Mouse (Mus musculus): ENCODE measurements at regions not wholly inside any gene's neighbourhood (a gene's known extent, or its start where the extent isn't known, plus 50 kb on each side); places are given as distances from the start of the nearest gene placed in this dataset.

- Histone ChIP-seq H3K4me2 (ENCODE audit: low read depth, low read length) (no peak overlapping the region), H3K4me1 (ENCODE audit: control insufficient read depth, insufficient read depth, low read length) (peaks cover 10% of the 10 kb centered on the region; the same call in 1 of the 2 replicates), H3K27me3 (ENCODE audit: control insufficient read depth, insufficient read depth, low read length) (no peaks in the 10 kb centered on the region), H3K27ac (ENCODE audit: low read length) (no peak overlapping the region), H3K9me3 (replicated peaks; ENCODE audit: control insufficient read depth, low read length) (no peaks in the 10 kb centered on the region), H3K9ac (ENCODE audit: low read length) (no peak overlapping the region), H3K4me3 (replicated peaks; ENCODE audit: low read length) (no peak overlapping the region), H3K36me3 (ENCODE audit: control insufficient read depth, insufficient read depth, low read length) (no peaks in the 10 kb centered on the region)
- 76% methylated on average over 7 of the region's 7 CpGs for WGBS
- no peak for ATAC-seq (ENCODE audit: insufficient read depth, low FRiP score)
Observed at GRCm38 (mm10) chr2:118011679-118012078, 100.0 kb upstream of the Thbs1 start.

- 70% methylated on average over 3 of the region's 3 CpGs for WGBS
- H3K27me3 ChIP-seq (ENCODE audit: control insufficient read depth, insufficient read depth, low read length) = no peaks in the 10 kb centered on the region
- H3K27ac ChIP-seq (ENCODE audit: low read length) = no peak overlapping the region
- H3K4me2 ChIP-seq (ENCODE audit: low read depth, low read length) = no peak overlapping the region
- no peaks in the 10 kb centered on the region for H3K9me3 ChIP-seq (replicated peaks; ENCODE audit: control insufficient read depth, low read length)
- peaks cover 10% of the 10 kb centered on the region; the same call in 1 of the 2 replicates for H3K4me1 ChIP-seq (ENCODE audit: control insufficient read depth, insufficient read depth, low read length)
- no peaks in the 10 kb centered on the region for H3K36me3 ChIP-seq (ENCODE audit: control insufficient read depth, insufficient read depth, low read length)
- no peak overlapping the region for H3K9ac ChIP-seq (ENCODE audit: low read length)
- no peak overlapping the region for H3K4me3 ChIP-seq (replicated peaks; ENCODE audit: low read length)
- ATAC-seq (ENCODE audit: insufficient read depth, low FRiP score) = no peak
Observed at GRCm38 (mm10) chr2:118012211-118012610, 99.5 kb upstream of the Thbs1 start.

- H3K27me3 ChIP-seq (ENCODE audit: control insufficient read depth, insufficient read depth, low read length) = no peaks in the 10 kb centered on the region
- H3K9me3 ChIP-seq (replicated peaks; ENCODE audit: control insufficient read depth, low read length) = no peaks in the 10 kb centered on the region
- 76% methylated on average over 3 of the region's 3 CpGs for WGBS
- no peak overlapping the region for H3K4me3 ChIP-seq (replicated peaks; ENCODE audit: low read length)
- H3K27ac ChIP-seq (ENCODE audit: low read length) = no peak overlapping the region
- H3K4me1 ChIP-seq (ENCODE audit: control insufficient read depth, insufficient read depth, low read length) = peaks cover 1% of the 10 kb centered on the region; the same call in 1 of the 2 replicates
- H3K36me3 ChIP-seq (ENCODE audit: control insufficient read depth, insufficient read depth, low read length) = no peaks in the 10 kb centered on the region
- ATAC-seq (ENCODE audit: insufficient read depth, low FRiP score) = no peak
- no peak overlapping the region for H3K9ac ChIP-seq (ENCODE audit: low read length)
- no peak overlapping the region for H3K4me2 ChIP-seq (ENCODE audit: low read depth, low read length)
Observed at GRCm38 (mm10) chr2:118013156-118013555, 98.5 kb upstream of the Thbs1 start.

GRCm38 (mm10) chr2:118015182-118015581 lies 96.5 kb upstream of the Thbs1 start:
- Histone ChIP-seq H3K4me2 (ENCODE audit: low read depth, low read length) (no peak overlapping the region), H3K9ac (ENCODE audit: low read length) (no peak overlapping the region), H3K36me3 (ENCODE audit: control insufficient read depth, insufficient read depth, low read length) (no peaks in the 10 kb centered on the region), H3K4me1 (ENCODE audit: control insufficient read depth, insufficient read depth, low read length) (no peaks in the 10 kb centered on the region), H3K27ac (ENCODE audit: low read length) (no peak overlapping the region), H3K4me3 (replicated peaks; ENCODE audit: low read length) (no peak overlapping the region), H3K27me3 (ENCODE audit: control insufficient read depth, insufficient read depth, low read length) (no peaks in the 10 kb centered on the region), H3K9me3 (replicated peaks; ENCODE audit: control insufficient read depth, low read length) (no peaks in the 10 kb centered on the region)
- ATAC-seq (ENCODE audit: insufficient read depth, low FRiP score) = no peak
- WGBS = 68% methylated on average over 1 of the region's 1 CpGs

- no peak overlapping the region for H3K4me2 ChIP-seq (ENCODE audit: low read depth, low read length)
- H3K9me3 ChIP-seq (replicated peaks; ENCODE audit: control insufficient read depth, low read length) = no peaks in the 10 kb centered on the region
- no peak overlapping the region for H3K27ac ChIP-seq (ENCODE audit: low read length)
- H3K9ac ChIP-seq (ENCODE audit: low read length) = no peak overlapping the region
- H3K4me1 ChIP-seq (ENCODE audit: control insufficient read depth, insufficient read depth, low read length) = peaks cover 2% of the 10 kb centered on the region; the same call in 1 of the 2 replicates
- no peaks in the 10 kb centered on the region for H3K36me3 ChIP-seq (ENCODE audit: control insufficient read depth, insufficient read depth, low read length)
- WGBS = 61% methylated on average over 6 of the region's 6 CpGs
- H3K27me3 ChIP-seq (ENCODE audit: control insufficient read depth, insufficient read depth, low read length) = no peaks in the 10 kb centered on the region
- no peak overlapping the region for H3K4me3 ChIP-seq (replicated peaks; ENCODE audit: low read length)
- ATAC-seq (ENCODE audit: insufficient read depth, low FRiP score) = no peak
Observed at GRCm38 (mm10) chr2:118025829-118026735, 85.6 kb upstream of the Thbs1 start.

- peaks cover 2% of the 10 kb centered on the region; the same call in 1 of the 2 replicates for H3K4me1 ChIP-seq (ENCODE audit: control insufficient read depth, insufficient read depth, low read length)
- peak overlapping the region; percentile 47; the same call in 1 of the 2 replicates for H3K27ac ChIP-seq (ENCODE audit: low read length)
- H3K36me3 ChIP-seq (ENCODE audit: control insufficient read depth, insufficient read depth, low read length) = no peaks in the 10 kb centered on the region
- WGBS = 50% methylated on average over 1 of the region's 1 CpGs
- H3K9me3 ChIP-seq (replicated peaks; ENCODE audit: control insufficient read depth, low read length) = no peaks in the 10 kb centered on the region
- no peak overlapping the region for H3K4me2 ChIP-seq (ENCODE audit: low read depth, low read length)
- ATAC-seq (ENCODE audit: insufficient read depth, low FRiP score) = no peak
- H3K4me3 ChIP-seq (replicated peaks; ENCODE audit: low read length) = no peak overlapping the region
- no peak overlapping the region for H3K9ac ChIP-seq (ENCODE audit: low read length)
- H3K27me3 ChIP-seq (ENCODE audit: control insufficient read depth, insufficient read depth, low read length) = no peaks in the 10 kb centered on the region
Observed at GRCm38 (mm10) chr2:118028881-118029280, 82.8 kb upstream of the Thbs1 start.

- H3K4me1 ChIP-seq (ENCODE audit: control insufficient read depth, insufficient read depth, low read length) = peaks cover 2% of the 10 kb centered on the region; the same call in 1 of the 2 replicates
- H3K9ac ChIP-seq (ENCODE audit: low read length) = no peak overlapping the region
- H3K27me3 ChIP-seq (ENCODE audit: control insufficient read depth, insufficient read depth, low read length) = no peaks in the 10 kb centered on the region
- peak overlapping the region; percentile 53 for H3K27ac ChIP-seq (ENCODE audit: low read length)
- no peak overlapping the region for H3K4me2 ChIP-seq (ENCODE audit: low read depth, low read length)
- H3K9me3 ChIP-seq (replicated peaks; ENCODE audit: control insufficient read depth, low read length) = no peaks in the 10 kb centered on the region
- H3K36me3 ChIP-seq (ENCODE audit: control insufficient read depth, insufficient read depth, low read length) = no peaks in the 10 kb centered on the region
- no peak overlapping the region for H3K4me3 ChIP-seq (replicated peaks; ENCODE audit: low read length)
- ATAC-seq (ENCODE audit: insufficient read depth, low FRiP score) = 0 out of 2 replicates have a peak, but pooled peaks have one; percentile 51
- 49% methylated on average over 1 of the region's 1 CpGs for WGBS
Observed at GRCm38 (mm10) chr2:118029470-118030108, 82.1 kb upstream of the Thbs1 start.

- Histone ChIP-seq H3K27ac (ENCODE audit: low read length) (peak overlapping the region; percentile 41; the same call in 1 of the 2 replicates), H3K4me3 (replicated peaks; ENCODE audit: low read length) (no peak overlapping the region), H3K9me3 (replicated peaks; ENCODE audit: control insufficient read depth, low read length) (no peaks in the 10 kb centered on the region), H3K4me1 (ENCODE audit: control insufficient read depth, insufficient read depth, low read length) (peaks cover 2% of the 10 kb centered on the region; the same call in 1 of the 2 replicates), H3K9ac (ENCODE audit: low read length) (no peak overlapping the region), H3K4me2 (ENCODE audit: low read depth, low read length) (no peak overlapping the region), H3K36me3 (ENCODE audit: control insufficient read depth, insufficient read depth, low read length) (no peaks in the 10 kb centered on the region), H3K27me3 (ENCODE audit: control insufficient read depth, insufficient read depth, low read length) (no peaks in the 10 kb centered on the region)
- 60% methylated on average over 2 of the region's 2 CpGs for WGBS
- ATAC-seq (ENCODE audit: insufficient read depth, low FRiP score) = peak; percentile 77; the same call in 1 of the 2 replicates
Observed at GRCm38 (mm10) chr2:118031662-118032061, 80.0 kb upstream of the Thbs1 start.

GRCm38 (mm10) chr2:118033377-118033776 lies 78.3 kb upstream of the Thbs1 start:
- Histone ChIP-seq H3K9me3 (replicated peaks; ENCODE audit: control insufficient read depth, low read length) (no peaks in the 10 kb centered on the region), H3K27me3 (ENCODE audit: control insufficient read depth, insufficient read depth, low read length) (no peaks in the 10 kb centered on the region), H3K4me1 (ENCODE audit: control insufficient read depth, insufficient read depth, low read length) (peaks cover 3% of the 10 kb centered on the region; the same call in 1 of the 2 replicates), H3K9ac (ENCODE audit: low read length) (no peak overlapping the region), H3K4me2 (ENCODE audit: low read depth, low read length) (no peak overlapping the region), H3K36me3 (ENCODE audit: control insufficient read depth, insufficient read depth, low read length) (no peaks in the 10 kb centered on the region), H3K4me3 (replicated peaks; ENCODE audit: low read length) (no peak overlapping the region), H3K27ac (ENCODE audit: low read length) (no peak overlapping the region)
- 70% methylated on average over 4 of the region's 4 CpGs for WGBS
- ATAC-seq (ENCODE audit: insufficient read depth, low FRiP score) = no peak
